Mouse (Mus musculus) sigmoid colon, adult 10 weeks (tissue): Measurements from ENCODE around the gene Strc. TPM values are rescaled to one million over a fixed set of nuclear protein-coding genes. Genes with fewer than 3 reads are reported as not detected.

Experiments
- polyA plus RNA-seq: library from polyadenylated mRNA; stranded (reverse); fragments of 350-450 nt; fragmentation: Illumina TruSeq; extraction: RNeasy Lipid Tissue Mini Kit (QIAGEN cat#74804); gene quantifications from one replicate; pipeline ENCODE4 v1.2.3, GENCODE M21; 2014; ENCODE audit warnings: low read depth, low replicate concordance

The Strc gene
- polyA plus RNA-seq: not detected

DNA sequence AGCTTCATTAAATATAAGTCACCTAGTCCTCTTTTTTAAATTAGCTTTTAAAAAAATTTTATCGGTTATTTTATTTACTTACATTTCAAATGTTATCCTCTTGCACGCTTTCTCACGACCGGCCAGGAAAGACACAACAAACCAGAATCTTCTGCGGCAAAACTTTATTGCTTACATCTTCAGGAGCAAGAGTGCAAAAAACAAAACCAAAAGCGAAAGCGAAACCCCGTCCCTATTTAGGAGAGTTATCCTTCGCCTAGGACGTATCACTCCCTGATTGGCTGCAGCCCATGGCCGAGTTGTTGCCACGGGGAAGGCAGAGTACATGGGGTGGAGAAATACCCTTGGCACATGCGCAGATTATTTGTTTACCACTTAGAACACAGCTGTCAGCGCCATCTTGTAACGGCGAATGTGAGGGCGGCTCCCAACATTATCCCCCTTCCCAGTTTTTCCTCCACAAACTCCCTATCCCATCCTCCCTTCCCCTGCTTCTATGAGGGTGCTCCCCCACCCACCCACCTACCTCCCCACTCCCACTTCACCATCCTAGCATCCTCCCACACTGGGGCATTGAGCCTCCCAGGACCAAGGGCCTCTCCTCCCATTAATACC lies at the start of gene Strc:
Gene Strc (minus strand): TSS at position 208 of the 615 bp plus-strand sequence.

DNA sequence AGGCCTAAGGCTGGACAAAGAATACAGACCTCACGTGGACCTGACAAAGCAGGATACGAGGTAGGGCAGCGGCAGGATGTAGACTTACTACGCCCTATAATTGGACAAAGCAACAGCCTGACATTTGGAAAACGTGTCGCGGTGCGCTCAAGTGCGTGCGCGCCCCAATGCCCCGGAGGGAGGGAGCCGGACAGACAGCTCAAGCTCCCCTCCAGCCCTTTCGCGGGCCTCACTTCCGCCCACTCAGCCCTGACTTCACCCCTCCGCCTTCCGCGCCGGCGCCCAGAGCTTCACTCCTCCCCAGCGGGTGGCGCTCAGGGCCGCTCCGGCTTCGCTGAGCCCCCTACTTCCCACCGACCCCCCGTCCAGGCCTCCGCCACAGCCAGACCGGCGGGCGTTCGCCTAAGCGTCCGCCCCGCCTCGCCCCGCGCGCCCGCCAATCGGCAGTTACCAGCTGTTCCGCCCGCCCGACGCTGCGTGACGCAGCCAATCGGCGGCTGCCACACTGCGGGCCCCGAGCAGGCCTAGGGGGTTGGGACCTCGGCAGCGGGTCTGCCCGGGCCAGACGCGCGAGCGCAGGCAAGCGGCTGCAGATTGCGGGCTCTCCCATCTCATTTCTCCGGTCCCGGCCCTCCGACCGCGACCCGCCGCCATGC lies 26.5 kb upstream of the Strc start, which contains the start of the genes Pdia3 and Catsper2:
Gene Pdia3 (plus strand): TSS at position 389 of the 656 bp plus-strand sequence.
Gene Catsper2 (minus strand): TSS at position 406 of the 656 bp plus-strand sequence.

DNA sequence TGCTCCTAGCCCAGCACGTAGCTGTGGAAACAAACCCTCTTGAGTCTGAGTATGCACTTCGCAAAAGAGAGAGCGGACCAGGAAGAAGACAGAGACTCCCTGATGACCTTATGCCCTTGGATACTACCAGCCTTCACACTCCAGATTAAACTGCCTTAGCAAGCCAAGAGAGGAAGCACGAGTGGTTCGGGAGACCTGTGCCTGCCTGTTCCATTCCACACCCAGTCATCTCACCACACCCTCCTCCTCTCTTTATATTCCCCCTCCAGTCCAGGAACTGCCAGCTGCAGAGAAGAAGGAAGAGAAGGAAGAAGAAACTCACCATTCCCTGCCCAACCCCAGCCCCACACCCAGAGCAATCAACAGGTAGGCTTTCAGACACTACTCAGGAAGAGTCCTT lies 29.5 kb downstream of the Strc start, which contains the start of gene Ckmt1:
Gene Ckmt1 (plus strand): TSS at position 221 of the 400 bp plus-strand sequence.

DNA sequence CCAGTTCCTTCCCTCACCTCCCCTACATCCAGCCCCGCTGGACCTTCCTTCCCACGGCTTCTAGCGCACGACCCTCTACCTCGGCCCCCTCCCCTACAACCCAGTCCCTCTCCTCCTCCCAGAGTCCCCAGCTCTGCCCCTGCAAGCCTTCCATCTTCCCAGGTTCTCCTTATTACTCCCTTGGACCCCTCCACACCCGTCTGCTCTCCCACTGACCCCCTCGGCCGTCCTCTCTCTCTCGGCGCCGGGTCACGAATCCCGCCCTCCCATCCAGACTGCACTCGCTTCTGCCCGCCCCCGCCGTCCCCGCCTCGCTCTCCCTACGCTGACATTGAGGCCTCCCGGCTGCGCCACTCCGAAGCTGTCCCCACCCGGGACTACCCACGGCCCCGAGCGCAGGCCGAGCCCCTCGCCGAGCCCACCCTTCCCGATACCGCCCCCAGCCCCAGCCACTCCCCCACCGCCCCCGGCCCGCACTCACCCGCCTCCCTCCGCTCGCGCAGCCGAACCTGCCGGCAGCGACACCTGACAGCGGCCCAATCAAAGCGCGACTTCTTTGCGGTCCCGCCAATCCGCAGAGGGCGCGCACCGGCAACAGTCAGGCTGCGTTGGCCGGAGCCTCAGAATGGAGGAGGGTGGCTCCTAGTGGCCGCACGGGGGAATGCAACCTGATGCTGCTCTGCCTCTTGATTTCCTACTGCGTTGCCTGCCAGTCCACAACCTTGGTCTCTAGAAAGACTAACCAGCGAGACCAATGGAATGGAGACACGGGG lies 32.0 kb downstream of the Strc start, which contains the start of gene Ppip5k1:
Gene Ppip5k1 (minus strand): TSS at position 577 of the 773 bp plus-strand sequence.

Other genes starting within 250 kb of the Strc start
- gene Adal, start 246.7 kb downstream of the Strc start, polyA plus RNA-seq: 23.8 TPM
- 4.4 TPM for gene Lcmt2, start 246.5 kb downstream of the Strc start, polyA plus RNA-seq
- gene Tubgcp4, start 216.5 kb downstream of the Strc start, polyA plus RNA-seq: 121 TPM
- gene Zscan29, start 216.0 kb downstream of the Strc start, polyA plus RNA-seq: 27.1 TPM
- gene Trp53bp1, start 115.8 kb downstream of the Strc start, polyA plus RNA-seq: 15.0 TPM
- gene Map1a, start 97.6 kb downstream of the Strc start, polyA plus RNA-seq: 0.88 TPM
- 34.6 TPM for gene Ppip5k1, start 31.8 kb downstream of the Strc start, polyA plus RNA-seq
- 524 TPM for gene Ckmt1, start 29.5 kb downstream of the Strc start, polyA plus RNA-seq
- 1,508 TPM for gene Pdia3, start 26.6 kb upstream of the Strc start, polyA plus RNA-seq
- 2.7 TPM for gene Catsper2, start 26.6 kb upstream of the Strc start, polyA plus RNA-seq
- gene Ell3, start 57.1 kb upstream of the Strc start, polyA plus RNA-seq: 13.1 TPM
- gene Serf2, start 62.0 kb upstream of the Strc start, polyA plus RNA-seq: 102 TPM
- gene Hypk, start 66.1 kb upstream of the Strc start, polyA plus RNA-seq: 47.8 TPM
- 0.22 TPM for gene Serinc4, start 69.6 kb upstream of the Strc start, polyA plus RNA-seq
- gene Mfap1b, start 86.9 kb upstream of the Strc start, polyA plus RNA-seq: 42.7 TPM
- gene Mfap1a, start 119.5 kb upstream of the Strc start, polyA plus RNA-seq: 75.9 TPM
- gene Wdr76, start 119.6 kb upstream of the Strc start, polyA plus RNA-seq: 17.8 TPM